In genomic region chr8:95017451-95017850, GRCm38 (mm10) we compare ENCODE assay signal across 17 mouse cellular contexts. TPM values are rescaled to one million over a fixed set of nuclear protein-coding genes. Genes with fewer than 3 reads are reported as not detected.
DNase-seq lines count a peak whose midpoint lies in the region; ATAC-seq lines count a peak whose summit lies in the region.
"Had no signal": no experiment of that assay in that cellular context is flagged by ENCODE, and none has a peak within 500 bp of the region (broad histone marks: within the 10 kb centered on the region; RNA-seq: fewer than 3 reads in every experiment).

TSS of gene Adgrg3 (plus strand) at chr8:95017692.

- H3K27ac ChIP-seq in hindbrain, embryonic 12.5 days, result peak within 1 kb of the TSS; percentile 41; the same call in 1 of the 2 replicates
- no peak within 1 kb of the TSS for H3K27ac ChIP-seq in hindbrain, embryonic 16.5 days (ENCODE audit: low read depth, low read length)
- H3K27ac ChIP-seq in hindbrain, embryonic 13.5 days, result peak within 1 kb of the TSS; percentile 63
- 0 out of 2 replicates have a peak within 1 kb of the TSS, but pooled peaks have one; percentile 18 for H3K27ac ChIP-seq in midbrain, embryonic 15.5 days
- H3K27ac ChIP-seq in forebrain, embryonic 13.5 days, result no peak within 1 kb of the TSS; the same call in 1 of the 2 replicates
- no peak within 1 kb of the TSS for H3K27ac ChIP-seq in kidney, embryonic 16.5 days (ENCODE audit: low read length)
- H3K27ac ChIP-seq: heart, adult 2 months; left cerebral cortex, adult 2 months; limb, embryonic 13.5 days had no signal

- H3K4me3 ChIP-seq in hindbrain, embryonic 12.5 days, result no peak within 1 kb of the TSS
- H3K4me3 ChIP-seq in hindbrain, embryonic 16.5 days (ENCODE audit: low read length), result no peak within 1 kb of the TSS
- no peak within 1 kb of the TSS for H3K4me3 ChIP-seq in hindbrain, embryonic 13.5 days
- H3K4me3 ChIP-seq in midbrain, embryonic 15.5 days, result no peak within 1 kb of the TSS
- H3K4me3 ChIP-seq in forebrain, embryonic 13.5 days, result no peak within 1 kb of the TSS
- H3K4me3 ChIP-seq in kidney, embryonic 16.5 days (ENCODE audit: low read length), result no peak within 1 kb of the TSS
- H3K4me3 ChIP-seq: heart, adult 2 months; left cerebral cortex, adult 2 months; limb, embryonic 13.5 days had no signal

- no peaks in the 10 kb centered on the region for H3K27me3 ChIP-seq in hindbrain, embryonic 12.5 days
- no peaks in the 10 kb centered on the region for H3K27me3 ChIP-seq in hindbrain, embryonic 16.5 days (replicated peaks; ENCODE audit: control insufficient read depth, insufficient read depth, low read length)
- no peaks in the 10 kb centered on the region for H3K27me3 ChIP-seq in hindbrain, embryonic 13.5 days
- H3K27me3 ChIP-seq in midbrain, embryonic 15.5 days (replicated peaks), result no peaks in the 10 kb centered on the region
- no peaks in the 10 kb centered on the region for H3K27me3 ChIP-seq in forebrain, embryonic 13.5 days
- H3K27me3 ChIP-seq in kidney, embryonic 16.5 days (ENCODE audit: insufficient read depth, low read length), result no peaks in the 10 kb centered on the region
- H3K27me3 ChIP-seq: limb, embryonic 13.5 days had no signal

- peaks cover 5% of the 10 kb centered on the region; the same call in 1 of the 2 replicates for H3K4me1 ChIP-seq in hindbrain, embryonic 12.5 days
- H3K4me1 ChIP-seq in hindbrain, embryonic 16.5 days (ENCODE audit: control insufficient read depth, insufficient read depth, low read depth, low read length), result no peaks in the 10 kb centered on the region
- H3K4me1 ChIP-seq in hindbrain, embryonic 13.5 days (replicated peaks), result peaks cover 17% of the 10 kb centered on the region; the same call in 1 of the 2 replicates
- H3K4me1 ChIP-seq in midbrain, embryonic 15.5 days, result no peaks in the 10 kb centered on the region
- no peaks in the 10 kb centered on the region for H3K4me1 ChIP-seq in forebrain, embryonic 13.5 days
- H3K4me1 ChIP-seq in kidney, embryonic 16.5 days (ENCODE audit: insufficient read depth, low read length), result no peaks in the 10 kb centered on the region
- H3K4me1 ChIP-seq: limb, embryonic 13.5 days had no signal

- no peak within 1 kb of the TSS for H3K9ac ChIP-seq in hindbrain, embryonic 12.5 days
- no peak within 1 kb of the TSS for H3K9ac ChIP-seq in hindbrain, embryonic 16.5 days (ENCODE audit: low read depth, low read length)
- no peak within 1 kb of the TSS for H3K9ac ChIP-seq in hindbrain, embryonic 13.5 days
- no peak within 1 kb of the TSS for H3K9ac ChIP-seq in midbrain, embryonic 15.5 days
- no peak within 1 kb of the TSS for H3K9ac ChIP-seq in forebrain, embryonic 13.5 days
- H3K9ac ChIP-seq in kidney, embryonic 16.5 days (replicated peaks; ENCODE audit: low read length), result no peak within 1 kb of the TSS
- H3K9ac ChIP-seq: limb, embryonic 13.5 days had no signal

- no peak within 1 kb of the TSS for H3K4me2 ChIP-seq in hindbrain, embryonic 12.5 days (replicated peaks)
- H3K4me2 ChIP-seq in hindbrain, embryonic 16.5 days (ENCODE audit: low read length), result no peak within 1 kb of the TSS
- H3K4me2 ChIP-seq in hindbrain, embryonic 13.5 days, result no peak within 1 kb of the TSS
- no peak within 1 kb of the TSS for H3K4me2 ChIP-seq in midbrain, embryonic 15.5 days
- no peak within 1 kb of the TSS for H3K4me2 ChIP-seq in forebrain, embryonic 13.5 days
- no peak within 1 kb of the TSS for H3K4me2 ChIP-seq in kidney, embryonic 16.5 days (replicated peaks; ENCODE audit: low read depth, low read length)
- H3K4me2 ChIP-seq: limb, embryonic 13.5 days had no signal

- no peaks in the 10 kb centered on the region for H3K9me3 ChIP-seq in hindbrain, embryonic 12.5 days (replicated peaks)
- no peaks in the 10 kb centered on the region for H3K9me3 ChIP-seq in hindbrain, embryonic 16.5 days (ENCODE audit: control insufficient read depth, low read length)
- H3K9me3 ChIP-seq in hindbrain, embryonic 13.5 days, result no peaks in the 10 kb centered on the region
- H3K9me3 ChIP-seq in midbrain, embryonic 15.5 days, result no peaks in the 10 kb centered on the region
- no peaks in the 10 kb centered on the region for H3K9me3 ChIP-seq in forebrain, embryonic 13.5 days (replicated peaks)
- no peaks in the 10 kb centered on the region for H3K9me3 ChIP-seq in kidney, embryonic 16.5 days (ENCODE audit: low read length)
- H3K9me3 ChIP-seq: G1E; limb, embryonic 13.5 days had no signal

- 85% methylated on average over 11 of the region's 11 CpGs for WGBS in hindbrain, embryonic 12.5 days
- WGBS in hindbrain, embryonic 16.5 days, result 82% methylated on average over 11 of the region's 11 CpGs
- WGBS in hindbrain, embryonic 13.5 days, result 81% methylated on average over 11 of the region's 11 CpGs
- WGBS in midbrain, embryonic 15.5 days, result 84% methylated on average over 11 of the region's 11 CpGs
- 83% methylated on average over 11 of the region's 11 CpGs for WGBS in forebrain, embryonic 13.5 days
- 72% methylated on average over 11 of the region's 11 CpGs for whole genome bisulfite sequencing in kidney, embryonic 16.5 days

- peaks cover 25% of the 10 kb centered on the region for H3K36me3 ChIP-seq in hindbrain, embryonic 12.5 days
- peaks cover 21% of the 10 kb centered on the region for H3K36me3 ChIP-seq in hindbrain, embryonic 16.5 days (ENCODE audit: control insufficient read depth, insufficient read depth, low read length)
- peaks cover 33% of the 10 kb centered on the region for H3K36me3 ChIP-seq in hindbrain, embryonic 13.5 days
- H3K36me3 ChIP-seq in midbrain, embryonic 15.5 days (replicated peaks), result peaks cover 23% of the 10 kb centered on the region
- H3K36me3 ChIP-seq in forebrain, embryonic 13.5 days (ENCODE audit: poor library complexity, severe bottlenecking), result peaks cover 37% of the 10 kb centered on the region
- H3K36me3 ChIP-seq in kidney, embryonic 16.5 days (ENCODE audit: insufficient read depth, low read length), result 0 out of 2 replicates have a peak, but pooled peaks cover 10% of the 10 kb centered on the region
- H3K36me3 ChIP-seq: limb, embryonic 13.5 days had no signal

- no peak for ATAC-seq in hindbrain, embryonic 12.5 days (ENCODE audit: low FRiP score)
- ATAC-seq in hindbrain, embryonic 16.5 days, result no peak
- ATAC-seq in hindbrain, embryonic 13.5 days (ENCODE audit: low FRiP score), result no peak
- ATAC-seq in midbrain, embryonic 15.5 days (replicated peaks), result 0 out of 2 replicates have a peak, but pooled peaks have one; percentile 12
- ATAC-seq in forebrain, embryonic 13.5 days, result no peak
- ATAC-seq in kidney, embryonic 16.5 days (ENCODE audit: low FRiP score, low TSS enrichment), result no peak

- DNase-seq in 416B (ENCODE audit: low read depth), result peak; percentile 95
- no peak for DNase-seq in gastrocnemius, postnatal 25 days
- DNase-seq: adrenal gland, postnatal 10 days; cerebellum, adult 9-11 months; heart, adult 2 months; heart, postnatal 14 days; kidney, adult 11 months; lung, postnatal 36 days had no signal

RNA-seq across cellular contexts. Expression of gene Adgrg3, which starts in this region (rescaled TPM):
- polyA plus RNA-seq in hindbrain, embryonic 12.5 days (2016; fragmentation: Nextera tagmentation; extraction: Ambion mirVana), result 1.9 TPM in 2 replicates
- 1.2 and 1.3 TPM in 2 replicates for polyA plus RNA-seq in hindbrain, embryonic 16.5 days (2015; fragmentation: Nextera tagmentation; extraction: Ambion mirVana)
- polyA plus RNA-seq in hindbrain, embryonic 13.5 days (2015; fragmentation: Nextera tagmentation; extraction: Ambion mirVana), result 1.3 and 1.6 TPM in 2 replicates
- polyA plus RNA-seq in midbrain, embryonic 15.5 days (2015; fragmentation: Nextera tagmentation; extraction: Ambion mirVana), result 0.88 and 1.3 TPM in 2 replicates
- 0.79 and 1.0 TPM in 2 replicates for polyA plus RNA-seq in forebrain, embryonic 13.5 days (2015; fragmentation: Nextera tagmentation; extraction: Ambion mirVana)
- under 1 TPM; 0.41 to 0.86 TPM for total RNA-seq in gastrocnemius, postnatal 25 days (2021)
- 5.0 and 5.1 TPM in 2 replicates for polyA plus RNA-seq in kidney, embryonic 16.5 days (2015; fragmentation: Nextera tagmentation; extraction: Ambion mirVana)

Comparison
In these comparisons a context has a peak if more than half of its experiments do, and no peak if none do; other contexts are left out.
1. H3K27ac ChIP-seq: peak in hindbrain, embryonic 12.5 days (single experiment), hindbrain, embryonic 13.5 days (single experiment) and midbrain, embryonic 15.5 days (single experiment); none in hindbrain, embryonic 16.5 days (single experiment), forebrain, embryonic 13.5 days (single experiment) and kidney, embryonic 16.5 days (single experiment).